Mouse (Mus musculus) MEL (cell line): ENCODE data around the gene Slc2a9. TPM values are rescaled to one million over a fixed set of nuclear protein-coding genes. Genes with fewer than 3 reads are reported as not detected.

Experiments used
- DNase-seq: peaks from one replicate; pipeline ENCODE4 v3.0.0; 2011; ENCODE audit warnings: low read depth, low spot score
- H3K27ac ChIP-seq: 2 replicates; pipeline ENCODE4 v1.5.1; 2012; ENCODE audit warnings: low read depth, mild to moderate bottlenecking, control low read depth, low read length, moderate library complexity; ENCODE audit not compliant: control insufficient read depth
- H3K27me3 ChIP-seq, 2 experiments: fragments of 150-350 bp in 1 of 2; sonication (generic) in 1 of 2; 2 replicates each; pipeline ENCODE4 v1.6.1; 2012; ENCODE audit warnings: low read length in 2 of 2, mild to moderate bottlenecking in 2 of 2, improper control_type of control experiment in 1 of 2, moderate library complexity in 1 of 2; ENCODE audit not compliant: insufficient read depth in 2 of 2, control insufficient read depth in 1 of 2
- H3K36me3 ChIP-seq, 2 experiments: 2 replicates each; pipeline ENCODE4 v1.6.1; 2012 to 2014; ENCODE audit warnings: low read length in 2 of 2, improper control_type of control experiment in 1 of 2, inconsistent platforms in 1 of 2, mild to moderate bottlenecking in 1 of 2; ENCODE audit not compliant: insufficient read depth in 2 of 2, control insufficient read depth in 1 of 2
- H3K4me1 ChIP-seq, 2 experiments: fragments of 150-350 bp in 1 of 2; sonication (generic) in 1 of 2; 2 replicates each; pipeline ENCODE4 v1.6.1; 2012; ENCODE audit warnings: low read length in 2 of 2, improper control_type of control experiment in 1 of 2, mild to moderate bottlenecking in 1 of 2; ENCODE audit not compliant: insufficient read depth in 2 of 2, control insufficient read depth in 1 of 2
- H3K4me3 ChIP-seq, 2 experiments: fragments of 150-350 bp in 1 of 2; sonication (generic) in 1 of 2; 2 replicates each; pipeline ENCODE4 v1.5.1; 2012; ENCODE audit warnings: low read depth in 2 of 2, low read length in 2 of 2, mild to moderate bottlenecking in 2 of 2, moderate library complexity in 2 of 2, control low read depth in 1 of 2, improper control_type of control experiment in 1 of 2; ENCODE audit not compliant: control insufficient read depth in 1 of 2, insufficient read depth in 1 of 2
- H3K79me2 ChIP-seq: 2 replicates; pipeline ENCODE4 v1.6.1; 2012; ENCODE audit warnings: mild to moderate bottlenecking, low read length, moderate library complexity; ENCODE audit not compliant: control insufficient read depth, poor library complexity, insufficient read depth
- H3K9ac ChIP-seq: 2 replicates; pipeline ENCODE4 v1.6.1; 2012; ENCODE audit warnings: low read depth, mild to moderate bottlenecking, control low read depth, low read length, moderate library complexity; ENCODE audit not compliant: control insufficient read depth, poor library complexity, severe bottlenecking
- H3K9me3 ChIP-seq: fragments of 150-350 bp; sonication (generic); replicated peaks from 2 replicates; pipeline ENCODE4 v1.6.1; 2012; ENCODE audit warnings: mild to moderate bottlenecking, low read length, improper control_type of control experiment, moderate library complexity; ENCODE audit not compliant: insufficient read depth
- BHLHE40 ChIP-seq: IDR thresholded peaks from 2 replicates; pipeline ENCODE4 v1.6.1; 2012; ENCODE audit warnings: low read depth, mild to moderate bottlenecking, inconsistent platforms, low read length, improper control_type of control experiment, borderline replicate concordance
- CTCF ChIP-seq, 3 experiments: IDR thresholded peaks in 2 of 3; conservative IDR thresholded peaks in 1 of 3; 2 replicates each; pipeline ENCODE4 v1.5.1; 2011 to 2012; ENCODE audit warnings: low read length in 3 of 3, low read depth in 2 of 3, mild to moderate bottlenecking in 2 of 3, improper control_type of control experiment in 1 of 3, inconsistent platforms in 1 of 3, mixed read lengths in 1 of 3, moderate library complexity in 1 of 3; ENCODE audit not compliant: control insufficient read depth in 1 of 3, insufficient read depth in 1 of 3, poor library complexity in 1 of 3, severe bottlenecking in 1 of 3
- EP300 ChIP-seq, 2 experiments: IDR thresholded peaks; 2 replicates each; pipeline ENCODE4 v1.6.1; 2011; ENCODE audit warnings: improper control_type of control experiment in 2 of 2, low read length in 2 of 2, low read depth in 1 of 2, mild to moderate bottlenecking in 1 of 2
- ETS1 ChIP-seq: IDR thresholded peaks from 2 replicates; pipeline ENCODE4 v1.6.1; 2012; ENCODE audit warnings: low read depth, mild to moderate bottlenecking, inconsistent platforms, low read length, improper control_type of control experiment, moderate library complexity
- GATA1 ChIP-seq: IDR thresholded peaks from 2 replicates; pipeline ENCODE4 v1.6.1; 2011; ENCODE audit warnings: low read depth, low read length, improper control_type of control experiment
- MAX ChIP-seq: IDR thresholded peaks from 2 replicates; pipeline ENCODE4 v1.6.1; 2011; ENCODE audit warnings: low read length, improper control_type of control experiment
- MXI1 ChIP-seq: IDR thresholded peaks from 2 replicates; pipeline ENCODE4 v1.6.1; 2011; ENCODE audit warnings: mild to moderate bottlenecking, low read depth, low read length, improper control_type of control experiment
- NRF1 ChIP-seq: IDR thresholded peaks from 2 replicates; pipeline ENCODE4 v1.6.1; 2014; ENCODE audit warnings: low read depth, mild to moderate bottlenecking, inconsistent platforms, low read length, improper control_type of control experiment, moderate library complexity; ENCODE audit not compliant: poor library complexity, insufficient read depth, severe bottlenecking
- RAD21 ChIP-seq: IDR thresholded peaks from 2 replicates; pipeline ENCODE4 v1.6.1; 2011; ENCODE audit warnings: mild to moderate bottlenecking, low read depth, low read length, improper control_type of control experiment
- SMC3 ChIP-seq: IDR thresholded peaks from 2 replicates; pipeline ENCODE4 v1.6.1; 2011; ENCODE audit warnings: low read depth, low read length, improper control_type of control experiment
- USF1 ChIP-seq: IDR thresholded peaks from 2 replicates; pipeline ENCODE4 v1.6.1; 2014; ENCODE audit warnings: low read depth, mild to moderate bottlenecking, inconsistent platforms, low read length, improper control_type of control experiment, moderate library complexity
- USF2 ChIP-seq, 2 experiments: IDR thresholded peaks; 2 replicates each; pipeline ENCODE4 v1.6.1; 2011 to 2012; ENCODE audit warnings: improper control_type of control experiment in 2 of 2, low read length in 2 of 2, borderline replicate concordance in 1 of 2, inconsistent platforms in 1 of 2, low read depth in 1 of 2, mild to moderate bottlenecking in 1 of 2; ENCODE audit not compliant: insufficient read depth in 1 of 2
- ZC3H11A ChIP-seq: IDR thresholded peaks from 2 replicates; pipeline ENCODE4 v1.6.1; 2012; ENCODE audit warnings: low read depth, mild to moderate bottlenecking, inconsistent platforms, low read length, improper control_type of control experiment
- ZMIZ1 ChIP-seq: IDR thresholded peaks from 2 replicates; pipeline ENCODE4 v1.6.1; 2012; ENCODE audit warnings: low read depth, mild to moderate bottlenecking, inconsistent platforms, low read length, improper control_type of control experiment, moderate library complexity
- polyA plus RNA-seq, 2 experiments: library from polyadenylated mRNA; stranded (reverse) in 1 of 2; unstranded in 1 of 2; fragments of >175 nt in 1 of 2; fragments of >200 nt in 1 of 2; gene quantifications; 2 replicates each; pipeline versions ENCODE4 v1.2.1 to v1.2.4; 2012; ENCODE audit warnings: low replicate concordance in 2 of 2, low read depth in 1 of 2; ENCODE audit not compliant: insufficient read length in 2 of 2, insufficient read depth in 1 of 2, missing spikeins in 1 of 2
- total RNA-seq: library from RNA; depleted of rRNA; stranded (reverse); fragments of 300-350 nt; gene quantifications from 2 replicates; pipeline ENCODE4 v1.2.3, GENCODE M21; 2012

Gene Slc2a9
- total and polyA plus RNA-seq, 3 experiments = 1.1 to 4.2 TPM; not detected in 1

DNA sequence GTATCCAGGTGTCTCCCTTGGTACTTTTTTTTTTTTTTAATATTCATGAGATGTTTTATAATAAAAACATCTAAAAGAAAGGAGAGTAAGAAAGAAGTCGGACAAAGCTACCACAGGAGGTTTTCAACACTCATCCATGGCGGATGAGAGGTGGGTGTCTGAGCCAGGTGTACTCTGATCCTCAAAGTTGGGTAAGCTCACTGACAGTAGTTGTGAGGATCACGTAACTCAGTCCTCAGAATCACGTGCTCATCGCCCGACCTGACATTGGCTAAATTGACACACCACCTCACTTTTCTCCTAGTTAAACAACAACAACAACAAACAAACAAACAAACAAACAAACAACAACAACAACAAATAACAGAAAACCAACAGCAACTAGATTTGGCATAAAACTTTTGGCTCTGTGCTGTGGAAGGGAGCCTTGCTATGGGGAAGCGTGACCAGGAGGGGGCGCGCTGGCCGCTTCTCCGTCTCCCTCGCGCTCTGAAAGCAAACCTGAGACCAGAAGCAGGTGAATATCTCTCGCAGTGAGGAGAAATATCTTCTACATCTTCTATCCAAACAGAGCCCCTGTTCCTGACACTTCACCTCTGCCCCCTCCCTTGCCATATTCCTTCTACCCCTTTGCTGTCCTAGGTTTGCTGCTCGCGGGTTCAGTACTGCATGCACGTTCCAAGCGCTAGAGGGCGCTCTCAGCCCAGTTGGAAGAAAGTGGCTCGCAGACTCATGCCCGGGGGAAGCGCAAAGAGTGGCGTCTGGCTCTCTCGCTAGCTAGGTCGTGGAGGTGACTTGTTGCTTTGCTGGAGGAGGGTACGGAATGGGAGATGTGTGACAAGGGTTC, 195.5 kb downstream of the Slc2a9 start:
- TF ChIP-seq SMC3 (peak; percentile 74), MAX (peak; percentile 22; the same call in 1 of the 2 replicates), ETS1 (no peak), MXI1 (no peak), NRF1 (no peak), BHLHE40 (no peak), ZC3H11A (peak; percentile 85), GATA1 (no peak), USF1 (peak; percentile 54; the same call in 1 of the 2 replicates), RAD21 (peak; percentile 89), ZMIZ1 (no peak), CTCF (IDR thresholded peaks at IDR 0.05 in 2 of 3, conservative IDR thresholded peaks at IDR 0.05 in 1 of 3; ENCODE audit: control insufficient read depth in 1 of 3, insufficient read depth in 1 of 3, low read depth in 2 of 3, low read length in 3 of 3, poor library complexity in 1 of 3, severe bottlenecking in 1 of 3) (peak; percentile 80 to 99 (median 99))
- TF ChIP-seq, all 39 proteins: peak for 6
- H3K9me3 ChIP-seq = no peaks in the 10 kb centered on the region
- no peak overlapping the region for H3K27ac ChIP-seq
- DNase-seq = peak; percentile 93
- no peaks in the 10 kb centered on the region for H3K36me3 ChIP-seq
- peak overlapping the region; percentile 29 to 31; a peak in 3 of 4 replicates for H3K4me3 ChIP-seq
- H3K79me2 ChIP-seq = no peaks in the 10 kb centered on the region
- H3K27me3 ChIP-seq = peaks cover 1 to 3% of the 10 kb centered on the region in 2 experiments; a peak in 2 of 4 replicates
- H3K4me1 ChIP-seq = no peaks in the 10 kb centered on the region; a peak in 1 of 4 replicates
- peak overlapping the region; percentile 2; the same call in 1 of the 2 replicates for H3K9ac ChIP-seq

DNA sequence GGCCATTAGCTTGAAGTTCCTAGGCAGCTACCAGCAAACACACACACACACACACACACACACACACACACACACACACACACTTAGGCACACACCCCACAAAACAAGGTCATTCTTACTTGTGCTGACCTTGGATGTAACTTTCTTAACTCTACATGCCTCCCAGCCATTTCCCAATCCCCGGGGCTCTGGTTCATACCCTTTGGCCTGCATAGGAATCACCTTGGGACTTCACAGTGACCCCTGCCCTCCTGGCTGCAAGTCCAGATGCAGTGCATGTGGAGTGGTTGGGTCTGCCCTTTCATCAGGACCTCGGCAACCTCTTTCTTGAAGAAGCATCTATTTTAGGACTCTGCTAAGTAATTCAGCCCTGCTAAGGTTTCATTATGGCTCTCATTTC, 197.7 kb downstream of the Slc2a9 start:
- no peak for DNase-seq
- H3K36me3 ChIP-seq = no peaks in the 10 kb centered on the region
- TF ChIP-seq EP300 (IDR thresholded peaks at IDR 0.05; ENCODE audit: low read depth in 1 of 2, low read length in 2 of 2) (no peak), USF2 (IDR thresholded peaks at IDR 0.05; ENCODE audit: borderline replicate concordance in 1 of 2, insufficient read depth in 1 of 2, low read depth in 1 of 2, low read length in 2 of 2) (no peak), MAX (no peak)
- TF ChIP-seq, all 39 proteins: peak for 0
- Histone ChIP-seq H3K27me3 (peaks cover 1 to 3% of the 10 kb centered on the region in 2 experiments; a peak in 2 of 4 replicates), H3K27ac (no peak overlapping the region), H3K79me2 (no peaks in the 10 kb centered on the region), H3K4me3 (no peak overlapping the region), H3K9me3 (no peaks in the 10 kb centered on the region), H3K4me1 (no peaks in the 10 kb centered on the region; a peak in 1 of 4 replicates), H3K9ac (no peak overlapping the region)
